8 mouse cellular contexts compared by ENCODE assay signal in the genomic region with DNA sequence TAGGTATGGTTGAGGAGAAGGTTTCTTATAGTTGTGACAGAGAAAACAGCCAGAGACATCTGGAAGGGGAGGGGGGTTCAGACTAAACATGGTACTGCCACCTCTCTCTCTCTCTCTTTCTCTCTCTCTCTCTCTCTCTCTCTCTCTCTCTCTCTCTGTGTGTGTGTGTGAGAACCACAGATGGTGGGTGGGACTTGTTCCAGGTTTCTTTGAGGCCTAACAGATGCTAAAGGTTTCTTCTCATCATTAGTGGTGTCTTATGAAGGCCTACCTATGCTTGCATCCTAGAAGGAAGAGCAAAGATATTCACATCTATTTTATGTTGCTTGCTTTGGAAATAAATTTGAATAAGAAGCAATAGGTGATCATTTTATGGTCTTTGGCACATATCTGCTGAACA. TPM values are rescaled to one million over a fixed set of nuclear protein-coding genes. Genes with fewer than 3 reads are reported as not detected.
A peak's percentile ranks its signal among the peaks of the same experiment; 100 is the strongest.
DNase-seq lines count a peak whose midpoint lies in the region; ATAC-seq and TF ChIP-seq lines count a peak whose summit lies in the region.

No protein-coding gene starts in this region.

- TF ChIP-seq CTCF in left cerebral cortex, adult 2 months (IDR thresholded peaks at IDR 0.05): no peak

- DNase-seq in left cerebral cortex, adult 2 months (ENCODE audit: extremely low spot score in 1 of 2, low spot score in 2 of 2): no peak
- DNase-seq in left cerebral cortex, postnatal 25 days (ENCODE audit: low spot score in 2 of 2): no peak
- DNase-seq in embryonic facial prominence, embryonic 14.5 days (ENCODE audit: low spot score): no peak
- no peak for DNase-seq in testis, postnatal 10 days (ENCODE audit: low spot score)
- DNase-seq in cerebellum, adult 9-10 months: no peak
- no peak for DNase-seq in kidney, postnatal 10 days

- H3K27me3 ChIP-seq in embryonic facial prominence, embryonic 14.5 days (replicated peaks; ENCODE audit: control insufficient read depth, insufficient read depth, low read length): no peaks in the 10 kb centered on the region
- H3K27me3 ChIP-seq in intestine, embryonic 15.5 days (replicated peaks): no peaks in the 10 kb centered on the region
- H3K27me3 ChIP-seq in neural tube, embryonic 13.5 days: no peaks in the 10 kb centered on the region

- no peak overlapping the region for H3K27ac ChIP-seq in left cerebral cortex, adult 2 months
- H3K27ac ChIP-seq in embryonic facial prominence, embryonic 14.5 days (replicated peaks; ENCODE audit: low read depth, low read length): peak overlapping the region; percentile 22; the same call in 1 of the 2 replicates
- H3K27ac ChIP-seq in intestine, embryonic 15.5 days: no peak overlapping the region
- 0 out of 2 replicates have a peak overlapping the region, but pooled peaks have one; percentile 23 for H3K27ac ChIP-seq in neural tube, embryonic 13.5 days (replicated peaks)

- H3K9me3 ChIP-seq in embryonic facial prominence, embryonic 14.5 days (ENCODE audit: control insufficient read depth, low read length): no peaks in the 10 kb centered on the region
- H3K9me3 ChIP-seq in intestine, embryonic 15.5 days: no peaks in the 10 kb centered on the region
- no peaks in the 10 kb centered on the region for H3K9me3 ChIP-seq in neural tube, embryonic 13.5 days

- H3K9ac ChIP-seq in embryonic facial prominence, embryonic 14.5 days (ENCODE audit: low read depth, low read length): no peak overlapping the region
- H3K9ac ChIP-seq in intestine, embryonic 15.5 days: no peak overlapping the region
- peak overlapping the region; percentile 78; the same call in 1 of the 2 replicates for H3K9ac ChIP-seq in neural tube, embryonic 13.5 days

- 0 out of 2 replicates have a peak, but pooled peaks cover 9% of the 10 kb centered on the region for H3K4me1 ChIP-seq in embryonic facial prominence, embryonic 14.5 days (ENCODE audit: control insufficient read depth, insufficient read depth, low read length)
- 0 out of 2 replicates have a peak, but pooled peaks cover 3% of the 10 kb centered on the region for H3K4me1 ChIP-seq in intestine, embryonic 15.5 days (replicated peaks)
- H3K4me1 ChIP-seq in neural tube, embryonic 13.5 days (replicated peaks): peaks cover 21% of the 10 kb centered on the region

- intact Hi-C loops in left cerebral cortex, adult 2 months (cut with DNase I): no loop called here
- intact Hi-C loops in left cerebral cortex, postnatal 25 days (cut with DNase I): no loop called here

- peak overlapping the region; percentile 63 for H3K4me3 ChIP-seq in left cerebral cortex, adult 2 months
- H3K4me3 ChIP-seq in embryonic facial prominence, embryonic 14.5 days (ENCODE audit: low read depth, low read length): peak overlapping the region; percentile 53; the same call in 1 of the 2 replicates
- peak overlapping the region; percentile 66; the same call in 1 of the 2 replicates for H3K4me3 ChIP-seq in intestine, embryonic 15.5 days (replicated peaks)
- H3K4me3 ChIP-seq in neural tube, embryonic 13.5 days: peak overlapping the region; percentile 52; the same call in 1 of the 2 replicates

- peaks cover 3% of the 10 kb centered on the region; the same call in 1 of the 2 replicates for H3K36me3 ChIP-seq in embryonic facial prominence, embryonic 14.5 days (ENCODE audit: control insufficient read depth, insufficient read depth, low read length)
- H3K36me3 ChIP-seq in intestine, embryonic 15.5 days: no peaks in the 10 kb centered on the region
- no peaks in the 10 kb centered on the region; the same call in 1 of the 2 replicates for H3K36me3 ChIP-seq in neural tube, embryonic 13.5 days

- ATAC-seq in embryonic facial prominence, embryonic 14.5 days (ENCODE audit: low read depth): no peak
- no peak for ATAC-seq in intestine, embryonic 15.5 days
- no peak for ATAC-seq in neural tube, embryonic 13.5 days (ENCODE audit: low read depth)

- peak overlapping the region; percentile 73 for H3K4me2 ChIP-seq in embryonic facial prominence, embryonic 14.5 days (ENCODE audit: low read depth, low read length)
- peak overlapping the region; percentile 73 for H3K4me2 ChIP-seq in intestine, embryonic 15.5 days (replicated peaks)
- peak overlapping the region; percentile 72 for H3K4me2 ChIP-seq in neural tube, embryonic 13.5 days

RNA-seq across cellular contexts. Expression of gene Cops2, which starts 6.6 kb away (rescaled TPM):
- 100 to 1,000 TPM in 1 of 2 experiments, 10 to 100 TPM in 1; 99.4 to 107 TPM for total RNA-seq in left cerebral cortex, adult 2 months (2021)
- 100 to 1,000 TPM; 101 to 103 TPM for total RNA-seq in left cerebral cortex, postnatal 25 days (2021)
- polyA plus RNA-seq in embryonic facial prominence, embryonic 14.5 days (2014; fragmentation: Nextera tagmentation; extraction: Ambion mirVana): 89.0 and 90.0 TPM in 2 replicates
- 59.5 and 69.9 TPM in 2 replicates for polyA plus RNA-seq in intestine, embryonic 15.5 days (2015; fragmentation: Nextera tagmentation; extraction: Ambion mirVana)
- polyA plus RNA-seq in neural tube, embryonic 13.5 days (2015; fragmentation: Nextera tagmentation; extraction: Ambion mirVana): 76.8 and 77.3 TPM in 2 replicates

RNA-seq across cellular contexts. Expression of gene Galk2, which starts 6.7 kb away (rescaled TPM):
- 10 to 100 TPM; 23.0 to 27.1 TPM for total RNA-seq in left cerebral cortex, adult 2 months (2021)
- 10 to 100 TPM; 25.7 to 27.2 TPM for total RNA-seq in left cerebral cortex, postnatal 25 days (2021)
- polyA plus RNA-seq in embryonic facial prominence, embryonic 14.5 days (2014; fragmentation: Nextera tagmentation; extraction: Ambion mirVana): 35.2 and 42.0 TPM in 2 replicates
- polyA plus RNA-seq in intestine, embryonic 15.5 days (2015; fragmentation: Nextera tagmentation; extraction: Ambion mirVana): 63.0 and 63.7 TPM in 2 replicates
- 26.6 and 28.5 TPM in 2 replicates for polyA plus RNA-seq in neural tube, embryonic 13.5 days (2015; fragmentation: Nextera tagmentation; extraction: Ambion mirVana)

Comparison
In these comparisons a context has a peak if more than half of its experiments do, and no peak if none do; other contexts are left out.
1. H3K27ac ChIP-seq: peak in embryonic facial prominence, embryonic 14.5 days (single experiment) and neural tube, embryonic 13.5 days (single experiment); none in left cerebral cortex, adult 2 months (single experiment) and intestine, embryonic 15.5 days (single experiment).
2. Peak in every context shown above with its lines, with median percentiles within 50 percentile points of each other: H3K4me3 ChIP-seq and H3K4me2 ChIP-seq.